Mouse (Mus musculus) olfactory bulb, adult 2 months (tissue): Measurements from ENCODE around the gene Large1. TPM values are rescaled to one million over a fixed set of nuclear protein-coding genes. Genes with fewer than 3 reads are reported as not detected.
"Not testable (repeated sequence)": the region's sequence is repeated elsewhere in the genome, so short reads cannot be mapped to it uniquely, and the experiment has no call there.

Source experiments
- H3K27ac ChIP-seq: fragments of 200-500 bp; 2 replicates; pipeline ENCODE4 v1.5.1; 2012; ENCODE audit warnings: low read depth, low read length; ENCODE audit not compliant: insufficient read depth
- H3K4me1 ChIP-seq: fragments of 200-500 bp; 2 replicates; pipeline ENCODE4 v1.6.1; 2012; ENCODE audit warnings: low read length; ENCODE audit not compliant: control insufficient read depth, insufficient read depth
- H3K4me3 ChIP-seq: fragments of 200-500 bp; 2 replicates; pipeline ENCODE4 v1.5.1; 2012; ENCODE audit warnings: mild to moderate bottlenecking, low read depth, low read length, moderate library complexity; ENCODE audit not compliant: insufficient read depth
- CTCF ChIP-seq: fragments of 200-500 bp; IDR thresholded peaks from 2 replicates; pipeline ENCODE4 v1.5.1; 2012; ENCODE audit warnings: low read depth, mild to moderate bottlenecking, low read length, moderate library complexity; ENCODE audit not compliant: insufficient read depth
- POLR2A ChIP-seq: fragments of 200-500 bp; IDR thresholded peaks from 2 replicates; pipeline ENCODE4 v1.6.1; 2012; ENCODE audit warnings: mild to moderate bottlenecking, low read depth, low read length, moderate library complexity; ENCODE audit not compliant: insufficient read depth
- WGBS: fragments of 180-500 bp; shearing (Covaris S2); methylation state at CpG from one replicate; pipeline ENCODE4 v1.1.7; 2018; 5-methylcytosine and 5-hydroxymethylcytosine counted together
- polyA plus RNA-seq: library from polyadenylated mRNA; stranded (reverse); fragments of >200 nt; gene quantifications from 2 replicates; pipeline ENCODE4 v1.2.4, GENCODE M21; 2012; ENCODE audit warnings: low replicate concordance; ENCODE audit not compliant: missing spikeins, insufficient read depth, insufficient read length

The Large1 gene
- polyA plus RNA-seq, 1 experiment, result not detected

DNA sequence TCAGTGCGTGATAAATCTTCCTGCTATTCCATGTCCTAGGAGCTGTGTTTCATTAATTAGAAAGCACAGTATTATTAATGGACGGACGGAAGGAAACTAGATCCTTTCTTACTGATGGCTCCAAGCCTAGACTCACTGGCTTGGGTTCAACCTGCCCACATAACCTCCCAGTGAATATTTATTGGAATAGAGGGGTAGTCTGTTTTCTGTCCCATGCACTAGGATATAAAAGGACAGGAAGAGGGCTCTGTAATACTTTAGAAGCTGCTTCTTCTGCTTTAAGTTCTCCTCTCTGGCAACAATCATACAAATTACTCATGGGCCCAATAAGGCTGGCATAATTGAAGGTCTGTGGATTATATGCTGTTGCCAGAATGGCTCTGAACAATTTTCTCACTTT lies 398.3 kb downstream of the Large1 start:
- WGBS, result 49% methylated on average over 3 of the region's 3 CpGs
- TF ChIP-seq POLR2A, result no peak
- no peak for TF ChIP-seq CTCF
- Histone ChIP-seq H3K4me1 (peaks cover 2% of the 10 kb centered on the region; the same call in 1 of the 2 replicates), H3K27ac (no peak overlapping the region), H3K4me3 (no peak overlapping the region)

GRCm38 (mm10) chr8:72941393-72941792 lies 411.9 kb downstream of the Large1 start:
- 64% methylated on average over 8 of the region's 8 CpGs for WGBS
- not testable (repeated sequence) for H3K27ac ChIP-seq, H3K4me1 ChIP-seq, H3K4me3 ChIP-seq

DNA sequence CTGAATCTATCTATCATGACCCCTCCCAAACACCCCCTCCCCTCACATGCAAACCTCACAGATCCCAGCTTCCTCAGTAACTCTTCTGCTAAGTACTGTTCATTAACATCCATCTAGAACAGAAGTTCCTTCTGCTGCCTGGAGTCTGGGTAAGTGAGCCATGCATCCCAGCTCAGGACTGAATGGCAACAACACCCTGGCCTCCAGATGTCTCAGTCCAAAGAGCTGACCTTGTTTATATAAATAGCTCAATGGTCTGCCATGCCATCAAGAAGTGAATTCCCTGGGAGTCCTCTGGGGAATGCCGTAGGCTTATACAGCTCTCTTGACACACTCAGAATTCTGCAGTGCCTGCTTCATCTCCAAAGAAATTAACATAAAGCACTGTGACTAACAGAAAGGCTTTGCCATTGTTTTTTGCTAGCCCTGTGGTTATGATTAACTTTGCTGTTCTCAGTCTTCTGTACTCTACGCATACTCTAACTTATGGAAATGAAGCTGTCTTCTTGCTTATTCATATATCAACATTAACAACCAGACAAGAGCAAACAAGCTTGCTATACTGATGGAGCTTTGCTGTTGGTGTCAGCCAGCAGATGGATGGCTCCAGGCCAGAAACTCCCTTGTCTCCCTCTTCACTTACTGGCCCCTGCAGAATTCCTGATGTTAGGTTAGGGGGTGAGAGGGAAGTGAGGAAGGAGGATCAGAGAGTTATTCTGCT lies 434.0 kb downstream of the Large1 start:
- 62% methylated on average over 2 of the region's 2 CpGs for WGBS
- TF ChIP-seq CTCF (no peak), POLR2A (no peak)
- Histone ChIP-seq H3K4me1 (no peaks in the 10 kb centered on the region), H3K4me3 (no peak overlapping the region), H3K27ac (no peak overlapping the region)

DNA sequence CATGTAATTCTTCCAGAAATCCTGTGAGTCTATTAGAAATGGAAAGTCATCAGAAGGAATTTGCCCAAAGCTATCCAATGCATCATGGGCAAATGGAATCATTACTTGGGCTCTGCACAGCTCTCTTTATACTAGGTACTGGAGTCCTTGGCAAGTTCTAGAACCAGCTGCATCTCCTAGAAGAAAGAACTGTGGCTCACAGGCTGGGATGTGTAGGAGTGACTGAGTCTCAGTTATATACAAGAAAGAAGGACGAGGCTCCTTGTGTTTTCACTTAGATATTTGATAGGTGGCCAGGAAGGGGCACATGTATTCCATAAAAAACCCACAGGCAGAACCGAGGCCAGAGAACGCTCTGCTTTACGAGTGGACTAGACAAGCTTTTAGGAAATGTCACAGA lies 447.8 kb downstream of the Large1 start:
- no peaks in the 10 kb centered on the region for H3K4me1 ChIP-seq
- H3K27ac ChIP-seq, result no peak overlapping the region
- WGBS, result 84% methylated on average over 4 of the region's 4 CpGs
- no peak for TF ChIP-seq CTCF
- TF ChIP-seq POLR2A, result no peak
- no peak overlapping the region for H3K4me3 ChIP-seq

DNA sequence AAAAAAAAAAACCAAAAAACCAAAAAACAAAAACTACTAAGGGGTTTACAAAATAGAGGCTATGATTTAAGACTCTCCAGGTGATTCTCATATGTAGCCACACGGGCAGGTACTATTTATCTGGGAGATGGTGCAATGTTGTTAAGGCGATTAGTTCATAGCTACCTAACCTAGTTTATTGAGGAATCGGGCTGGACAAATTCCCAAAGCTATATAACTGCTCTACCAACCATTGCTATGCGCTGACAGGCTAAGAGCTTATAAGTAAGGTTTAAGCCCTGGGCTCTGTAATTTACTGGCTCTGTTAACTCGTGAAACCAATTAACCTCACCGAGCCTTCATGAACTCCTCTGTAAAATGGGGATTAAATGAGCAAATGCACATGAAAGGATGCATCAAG lies 451.7 kb downstream of the Large1 start:
- Histone ChIP-seq H3K27ac (no peak overlapping the region), H3K4me3 (no peak overlapping the region), H3K4me1 (no peaks in the 10 kb centered on the region)
- WGBS, result 75% methylated on average over 6 of the region's 6 CpGs
- TF ChIP-seq CTCF (no peak), POLR2A (no peak)

GRCm38 (mm10) chr8:72899321-72899720 lies 454.0 kb downstream of the Large1 start:
- H3K4me3 ChIP-seq, result no peak overlapping the region
- H3K27ac ChIP-seq, result no peak overlapping the region
- WGBS, result 96% methylated on average over 3 of the region's 3 CpGs
- H3K4me1 ChIP-seq, result no peaks in the 10 kb centered on the region
- no peak for TF ChIP-seq POLR2A
- TF ChIP-seq CTCF, result no peak

DNA sequence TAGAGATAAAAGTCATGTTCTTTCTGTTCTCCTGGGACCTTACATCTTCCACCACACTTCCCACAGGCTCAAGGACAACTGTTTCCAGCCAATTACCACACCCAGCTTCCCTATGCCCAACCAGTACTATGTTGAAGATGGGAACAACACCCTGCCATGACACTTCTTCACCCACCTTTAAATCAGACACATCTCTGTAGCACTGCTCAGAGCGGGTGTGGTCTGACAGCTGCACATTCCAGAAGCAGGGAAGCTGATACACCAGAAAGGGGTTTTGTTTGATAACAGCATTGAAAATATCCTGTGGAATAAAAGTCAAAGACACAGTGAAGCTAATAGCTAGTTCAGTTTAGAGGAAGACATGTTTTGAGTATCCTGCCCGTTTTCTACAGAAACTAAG lies 470.3 kb downstream of the Large1 start:
- Histone ChIP-seq H3K4me3 (no peak overlapping the region), H3K4me1 (no peaks in the 10 kb centered on the region), H3K27ac (no peak overlapping the region)
- 86% methylated on average over 2 of the region's 2 CpGs for WGBS
- TF ChIP-seq CTCF (no peak), POLR2A (no peak)

GRCm38 (mm10) chr8:72873411-72873810 lies 479.9 kb downstream of the Large1 start:
- no peak overlapping the region for H3K27ac ChIP-seq
- 92% methylated on average over 2 of the region's 2 CpGs for WGBS
- no peaks in the 10 kb centered on the region for H3K4me1 ChIP-seq
- H3K4me3 ChIP-seq, result no peak overlapping the region
- TF ChIP-seq CTCF, result no peak
- no peak for TF ChIP-seq POLR2A

GRCm38 (mm10) chr8:72846881-72847280 lies 506.5 kb downstream of the Large1 start:
- no peak for TF ChIP-seq CTCF
- TF ChIP-seq POLR2A, result no peak
- no peaks in the 10 kb centered on the region for H3K4me1 ChIP-seq
- H3K4me3 ChIP-seq, result no peak overlapping the region
- H3K27ac ChIP-seq, result no peak overlapping the region

- 81% methylated on average over 4 of the region's 4 CpGs for WGBS
- Histone ChIP-seq H3K27ac (no peak overlapping the region), H3K4me1 (no peaks in the 10 kb centered on the region), H3K4me3 (no peak overlapping the region)
- TF ChIP-seq CTCF, result no peak
Observed at GRCm38 (mm10) chr8:72835863-72836262, 517.5 kb downstream of the Large1 start.
